Mouse (Mus musculus): ENCODE results near the gene Atp10a. TPM values are rescaled to one million over a fixed set of nuclear protein-coding genes. Genes with fewer than 3 reads are reported as not detected.

Atp10a gene
- polyA plus RNA-seq, 2 experiments, result 0.42 to 0.60 TPM

DNA sequence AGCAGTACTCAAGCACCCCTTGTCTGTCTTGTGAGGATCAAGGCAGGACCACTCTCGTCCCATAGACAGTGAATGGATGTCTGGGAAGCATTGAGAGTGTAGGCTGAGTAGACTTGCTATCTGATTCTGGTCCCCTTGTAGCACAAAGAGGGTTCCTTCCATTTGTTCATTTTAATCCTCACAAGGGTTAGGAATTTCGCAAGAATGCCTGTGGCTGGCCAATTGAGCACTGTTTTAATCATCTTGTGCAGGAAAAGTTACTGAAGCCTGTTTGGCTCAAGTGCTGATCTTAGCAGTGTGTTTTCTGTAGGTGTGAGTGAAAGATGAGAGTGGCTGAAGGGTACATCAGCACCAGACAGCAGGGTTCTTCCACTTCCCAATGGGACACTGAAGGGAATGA, 101.4 kb downstream of the Atp10a start:
- Histone ChIP-seq H3K27ac (no peak overlapping the region), H3K36me3 (replicated peaks; ENCODE audit: control insufficient read depth, insufficient read depth, low read depth) (no peaks in the 10 kb centered on the region), H3K27me3 (ENCODE audit: control insufficient read depth, insufficient read depth, low read length) (no peaks in the 10 kb centered on the region), H3K4me2 (ENCODE audit: low read depth) (no peak overlapping the region), H3K9me3 (ENCODE audit: control insufficient read depth, low read length) (no peaks in the 10 kb centered on the region), H3K4me3 (ENCODE audit: insufficient read depth in 1 of 2, low read depth in 2 of 2, low read length in 2 of 2) (no peak overlapping the region), H3K4me1 (replicated peaks; ENCODE audit: control insufficient read depth in 2 of 2, insufficient read depth in 2 of 2, low read length in 1 of 2) (no peaks in the 10 kb centered on the region; a peak in 1 of 4 replicates), H3K9ac (replicated peaks) (no peak overlapping the region)
- ATAC-seq (ENCODE audit: insufficient read depth) (no peak), DNase-seq (ENCODE audit: low read depth in 3 of 3, low spot score in 3 of 3) (no peak)
- WGBS (ENCODE audit: insufficient replicate concordance), result 67% methylated on average over 2 of the region's 2 CpGs
- TF ChIP-seq EP300 (IDR thresholded peaks at IDR 0.05; ENCODE audit: low read depth) (no peak), CTCF (IDR thresholded peaks at IDR 0.05; ENCODE audit: low read depth) (no peak)

DNA sequence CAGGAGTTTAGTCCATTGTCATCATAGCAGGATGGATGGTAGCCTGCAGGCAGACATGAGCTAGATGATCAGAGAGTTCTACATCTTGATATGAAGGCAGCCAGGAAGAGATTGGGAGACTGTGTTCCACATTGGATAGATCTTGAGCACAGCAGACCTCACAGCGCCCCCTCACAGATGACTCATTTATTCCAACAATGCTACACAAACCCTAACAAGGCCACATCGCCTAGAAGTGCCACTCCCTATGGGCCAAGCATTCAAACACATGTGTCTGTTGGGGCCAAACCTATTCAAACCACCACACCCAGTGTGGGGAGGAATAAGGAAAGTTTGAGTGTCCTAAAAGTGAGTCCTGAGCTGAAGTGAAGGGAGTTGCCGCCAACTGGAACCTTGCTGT, 102.4 kb downstream of the Atp10a start:
- H3K9me3 ChIP-seq (ENCODE audit: control insufficient read depth, low read length), result no peaks in the 10 kb centered on the region
- 65% methylated on average over 3 of the region's 3 CpGs for WGBS (ENCODE audit: insufficient replicate concordance)
- DNase-seq (ENCODE audit: low read depth in 3 of 3, low spot score in 3 of 3), result no peak

DNA sequence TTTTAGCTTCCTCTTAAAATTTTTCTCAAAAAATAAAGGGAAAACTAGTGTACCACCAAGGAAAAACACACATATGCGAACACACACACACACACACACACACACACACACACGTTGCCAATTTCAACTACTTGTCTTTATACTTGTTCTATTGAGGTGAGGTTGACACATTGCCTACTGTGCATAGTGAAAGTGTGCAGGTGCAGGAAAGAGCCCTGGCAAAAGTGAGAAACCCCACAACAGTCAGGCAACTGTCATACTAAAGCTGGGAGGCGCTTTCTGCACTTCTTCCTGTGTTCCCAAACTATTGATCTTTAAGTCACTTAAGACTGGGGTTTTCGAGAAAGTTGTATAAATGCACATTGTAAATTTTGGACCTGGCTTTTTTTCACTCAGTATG, 103.3 kb downstream of the Atp10a start:
- Histone ChIP-seq H3K36me3 (replicated peaks; ENCODE audit: control insufficient read depth, insufficient read depth, low read depth) (no peaks in the 10 kb centered on the region), H3K9me3 (ENCODE audit: control insufficient read depth, low read length) (no peaks in the 10 kb centered on the region), H3K4me3 (ENCODE audit: insufficient read depth in 1 of 2, low read depth in 2 of 2, low read length in 2 of 2) (no peak overlapping the region), H3K9ac (replicated peaks) (no peak overlapping the region), H3K27ac (no peak overlapping the region), H3K27me3 (ENCODE audit: control insufficient read depth, insufficient read depth, low read length) (no peaks in the 10 kb centered on the region), H3K4me2 (ENCODE audit: low read depth) (no peak overlapping the region), H3K4me1 (replicated peaks; ENCODE audit: control insufficient read depth in 2 of 2, insufficient read depth in 2 of 2, low read length in 1 of 2) (no peaks in the 10 kb centered on the region; a peak in 1 of 4 replicates)
- DNase-seq (ENCODE audit: low read depth in 3 of 3, low spot score in 3 of 3), result no peak
- TF ChIP-seq EP300 (IDR thresholded peaks at IDR 0.05; ENCODE audit: low read depth), result no peak
- no peak for TF ChIP-seq CTCF (IDR thresholded peaks at IDR 0.05; ENCODE audit: low read depth)
- no peak for ATAC-seq (ENCODE audit: insufficient read depth)
- WGBS (ENCODE audit: insufficient replicate concordance), result 56% methylated on average over 4 of the region's 4 CpGs

More for the DNA sequence above, 102.4 kb downstream of the Atp10a start:
- no peaks in the 10 kb centered on the region; a peak in 1 of 4 replicates for H3K4me1 ChIP-seq (replicated peaks; ENCODE audit: control insufficient read depth in 2 of 2, insufficient read depth in 2 of 2, low read length in 1 of 2)
- H3K9ac ChIP-seq (replicated peaks), result no peak overlapping the region
- ATAC-seq (ENCODE audit: insufficient read depth), result no peak
- H3K36me3 ChIP-seq (replicated peaks; ENCODE audit: control insufficient read depth, insufficient read depth, low read depth), result no peaks in the 10 kb centered on the region
- no peak overlapping the region for H3K4me2 ChIP-seq (ENCODE audit: low read depth)
- TF ChIP-seq EP300 (IDR thresholded peaks at IDR 0.05; ENCODE audit: low read depth) (no peak), CTCF (IDR thresholded peaks at IDR 0.05; ENCODE audit: low read depth) (no peak)
- no peak overlapping the region for H3K4me3 ChIP-seq (ENCODE audit: insufficient read depth in 1 of 2, low read depth in 2 of 2, low read length in 2 of 2)
- H3K27ac ChIP-seq, result no peak overlapping the region
- H3K27me3 ChIP-seq (ENCODE audit: control insufficient read depth, insufficient read depth, low read length), result no peaks in the 10 kb centered on the region

- DNase-seq (ENCODE audit: low read depth in 3 of 3, low spot score in 3 of 3), result no peak
- Histone ChIP-seq H3K4me1 (replicated peaks; ENCODE audit: control insufficient read depth in 2 of 2, insufficient read depth in 2 of 2, low read length in 1 of 2) (no peaks in the 10 kb centered on the region), H3K27me3 (ENCODE audit: control insufficient read depth, insufficient read depth, low read length) (no peaks in the 10 kb centered on the region), H3K9me3 (ENCODE audit: control insufficient read depth, low read length) (no peaks in the 10 kb centered on the region), H3K9ac (replicated peaks) (no peak overlapping the region), H3K4me2 (ENCODE audit: low read depth) (no peak overlapping the region), H3K4me3 (ENCODE audit: insufficient read depth in 1 of 2, low read depth in 2 of 2, low read length in 2 of 2) (no peak overlapping the region), H3K27ac (no peak overlapping the region), H3K36me3 (replicated peaks; ENCODE audit: control insufficient read depth, insufficient read depth, low read depth) (no peaks in the 10 kb centered on the region)
- ATAC-seq (ENCODE audit: insufficient read depth), result no peak
- TF ChIP-seq CTCF (IDR thresholded peaks at IDR 0.05; ENCODE audit: low read depth) (no peak), EP300 (IDR thresholded peaks at IDR 0.05; ENCODE audit: low read depth) (no peak)
- WGBS (ENCODE audit: insufficient replicate concordance), result 80% methylated on average over 6 of the region's 6 CpGs
These were observed 111.3 kb downstream of the Atp10a start for GRCm38 (mm10) chr7:58767257-58767656.

GRCm38 (mm10) chr7:58768253-58768652, 112.3 kb downstream of the Atp10a start:
- Histone ChIP-seq H3K4me2 (ENCODE audit: low read depth) (no peak overlapping the region), H3K27ac (no peak overlapping the region), H3K9ac (replicated peaks) (no peak overlapping the region), H3K9me3 (ENCODE audit: control insufficient read depth, low read length) (no peaks in the 10 kb centered on the region), H3K36me3 (replicated peaks; ENCODE audit: control insufficient read depth, insufficient read depth, low read depth) (no peaks in the 10 kb centered on the region), H3K27me3 (ENCODE audit: control insufficient read depth, insufficient read depth, low read length) (no peaks in the 10 kb centered on the region), H3K4me1 (replicated peaks; ENCODE audit: control insufficient read depth in 2 of 2, insufficient read depth in 2 of 2, low read length in 1 of 2) (no peaks in the 10 kb centered on the region), H3K4me3 (ENCODE audit: insufficient read depth in 1 of 2, low read depth in 2 of 2, low read length in 2 of 2) (no peak overlapping the region)
- WGBS (ENCODE audit: insufficient replicate concordance), result 49% methylated on average over 2 of the region's 2 CpGs
- no peak for TF ChIP-seq CTCF (IDR thresholded peaks at IDR 0.05; ENCODE audit: low read depth)
- TF ChIP-seq EP300 (IDR thresholded peaks at IDR 0.05; ENCODE audit: low read depth), result no peak
- ATAC-seq (ENCODE audit: insufficient read depth), result no peak
- DNase-seq (ENCODE audit: low read depth in 3 of 3, low spot score in 3 of 3), result no peak

Data from liver, embryonic 14.5 days (tissue).